Mouse (Mus musculus) midbrain, embryonic 16.5 days (tissue): ENCODE measurements at regions not wholly inside any gene's neighbourhood (a gene's known extent, or its start where the extent isn't known, plus 50 kb on each side); places are given as distances from the start of the nearest gene placed in this dataset.

Source experiments
- ATAC-seq: fragments of 200-750 bp; cut with Nextera tagmentation; 2 replicates; pipeline ENCODE4 v1.8.0; 2017; ENCODE audit warnings: moderate TSS enrichment
- H3K27ac ChIP-seq: fragments of 300-500 bp; sonication (generic); 2 replicates; pipeline ENCODE4 v1.5.1; 2014; ENCODE audit warnings: mild to moderate bottlenecking, low read length, mixed read lengths
- H3K27me3 ChIP-seq: fragments of 300-500 bp; sonication (generic); 2 replicates; pipeline ENCODE4 v1.6.1; 2014; ENCODE audit warnings: low read depth, low read length, mixed read lengths; ENCODE audit not compliant: control insufficient read depth, insufficient read depth
- H3K36me3 ChIP-seq: fragments of 300-500 bp; sonication (generic); 2 replicates; pipeline ENCODE4 v1.6.1; 2014; ENCODE audit warnings: mild to moderate bottlenecking, low read length, moderate library complexity, mixed read lengths; ENCODE audit not compliant: control insufficient read depth, insufficient read depth
- H3K4me1 ChIP-seq: fragments of 300-500 bp; sonication (generic); 2 replicates; pipeline ENCODE4 v1.6.1; 2014; ENCODE audit warnings: mild to moderate bottlenecking, low read length, mixed read lengths; ENCODE audit not compliant: control insufficient read depth, insufficient read depth
- H3K4me2 ChIP-seq: fragments of 300-500 bp; sonication (generic); 2 replicates; pipeline ENCODE4 v1.6.1; 2014; ENCODE audit warnings: mild to moderate bottlenecking, low read length, mixed read lengths
- H3K4me3 ChIP-seq: fragments of 300-500 bp; sonication (generic); 2 replicates; pipeline ENCODE4 v1.5.1; 2014; ENCODE audit warnings: low read depth, mild to moderate bottlenecking, low read length, moderate library complexity, mixed read lengths
- H3K9ac ChIP-seq: fragments of 300-500 bp; sonication (generic); 2 replicates; pipeline ENCODE4 v1.6.1; 2014; ENCODE audit warnings: low read depth, low read length, mixed read lengths
- H3K9me3 ChIP-seq: fragments of 300-500 bp; sonication (generic); replicated peaks from 2 replicates; pipeline ENCODE4 v1.6.1; 2014; ENCODE audit warnings: mild to moderate bottlenecking, low read length, mixed read lengths; ENCODE audit not compliant: control insufficient read depth, poor library complexity, severe bottlenecking
- WGBS: fragments of 180-500 bp; shearing (Covaris S2); extraction: QIAGEN DNeasy Blood & Tissue Kit; methylation state at CpG from one replicate; pipeline ENCODE4 v1.1.7; 2014; 5-methylcytosine and 5-hydroxymethylcytosine counted together

DNA sequence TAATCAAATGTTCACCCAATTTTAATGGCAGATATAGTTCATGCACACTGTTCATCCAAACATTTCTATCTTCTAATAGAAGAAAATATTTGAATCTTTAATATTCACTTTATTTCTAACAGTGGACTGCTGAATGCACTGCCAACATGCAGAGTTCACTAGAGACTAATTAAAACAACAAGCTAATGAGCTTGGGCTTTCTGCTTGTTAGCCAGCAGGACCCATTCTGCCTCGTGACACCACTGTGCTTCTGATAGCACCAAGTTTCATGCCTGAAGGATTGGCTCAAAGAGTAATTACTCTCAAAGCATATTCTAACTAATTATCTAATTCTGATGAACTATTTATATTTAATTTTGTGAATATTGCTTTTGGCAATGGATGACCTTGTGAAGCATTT is 1532.8 kb upstream of the Cntnap5a start:
- Histone ChIP-seq H3K9me3 (no peaks in the 10 kb centered on the region), H3K9ac (no peak overlapping the region), H3K27ac (no peak overlapping the region), H3K36me3 (no peaks in the 10 kb centered on the region), H3K4me3 (no peak overlapping the region), H3K27me3 (no peaks in the 10 kb centered on the region), H3K4me2 (no peak overlapping the region), H3K4me1 (no peaks in the 10 kb centered on the region)
- 0 out of 2 replicates have a peak, but pooled peaks have one; percentile 64 for ATAC-seq
- WGBS, result 41% methylated on average over 1 of the region's 1 CpGs

DNA sequence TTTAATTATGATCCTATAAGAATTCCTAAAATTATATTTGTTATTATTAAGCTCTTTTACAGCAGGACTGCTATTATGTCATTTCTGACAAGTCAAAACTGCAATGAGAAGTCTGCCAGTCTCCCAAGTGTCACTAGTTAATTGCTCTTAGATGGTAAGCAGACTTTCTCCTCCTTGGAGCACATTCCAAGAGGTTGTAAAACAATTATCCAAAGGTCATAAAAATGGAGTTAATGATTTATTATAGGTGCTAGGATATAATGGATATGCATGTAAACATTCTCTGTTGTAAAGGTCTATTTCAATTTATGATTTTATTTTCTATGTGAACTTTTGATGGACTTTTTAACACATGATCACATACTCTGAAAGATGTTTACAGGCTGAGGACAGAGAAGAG is 1531.7 kb upstream of the Cntnap5a start:
- H3K4me3 ChIP-seq, result no peak overlapping the region
- no peak overlapping the region for H3K9ac ChIP-seq
- no peak overlapping the region for H3K27ac ChIP-seq
- no peaks in the 10 kb centered on the region for H3K9me3 ChIP-seq
- no peak for ATAC-seq
- H3K27me3 ChIP-seq, result no peaks in the 10 kb centered on the region
- H3K4me1 ChIP-seq, result no peaks in the 10 kb centered on the region
- no peaks in the 10 kb centered on the region for H3K36me3 ChIP-seq
- H3K4me2 ChIP-seq, result no peak overlapping the region
